Mouse (Mus musculus): Measurements from ENCODE around the gene Myf5. TPM values are rescaled to one million over a fixed set of nuclear protein-coding genes. Genes with fewer than 3 reads are reported as not detected.

The Myf5 gene
- polyA plus RNA-seq, 1 experiment from 2014 or later = 22.1 TPM

GRCm38 (mm10) chr10:107496402-107496801 is 10.5 kb upstream of the Myf5 start:
- Histone ChIP-seq H3K36me3 (ENCODE audit: control insufficient read depth, insufficient read depth, low read length) (no peaks in the 10 kb centered on the region), H3K9me3 (ENCODE audit: control insufficient read depth, low read length) (no peaks in the 10 kb centered on the region), H3K27me3 (replicated peaks; ENCODE audit: control insufficient read depth, insufficient read depth, low read length) (no peaks in the 10 kb centered on the region), H3K4me2 (ENCODE audit: low read depth, low read length) (no peak overlapping the region), H3K4me3 (ENCODE audit: low read depth, low read length) (no peak overlapping the region), H3K27ac (replicated peaks; ENCODE audit: low read depth, low read length) (no peak overlapping the region), H3K4me1 (ENCODE audit: control insufficient read depth, insufficient read depth, low read length) (peaks cover 10% of the 10 kb centered on the region; the same call in 1 of the 2 replicates), H3K9ac (ENCODE audit: low read depth, low read length) (no peak overlapping the region)
- DNase-seq (ENCODE audit: low spot score) (no peak), ATAC-seq (ENCODE audit: low read depth) (no peak)
- 84% methylated on average over 1 of the region's 1 CpGs for WGBS

- H3K4me3 ChIP-seq (ENCODE audit: low read depth, low read length) = peak within 1 kb of the TSS; percentile 23; the same call in 1 of the 2 replicates
- H3K9me3 ChIP-seq (ENCODE audit: control insufficient read depth, low read length) = no peaks in the 10 kb centered on the region
- H3K36me3 ChIP-seq (ENCODE audit: control insufficient read depth, insufficient read depth, low read length) = no peaks in the 10 kb centered on the region
- no peak within 1 kb of the TSS for H3K27ac ChIP-seq (replicated peaks; ENCODE audit: low read depth, low read length)
- WGBS = 71% methylated on average over 6 of the region's 6 CpGs
- no peaks in the 10 kb centered on the region for H3K27me3 ChIP-seq (replicated peaks; ENCODE audit: control insufficient read depth, insufficient read depth, low read length)
- peaks cover 10% of the 10 kb centered on the region; the same call in 1 of the 2 replicates for H3K4me1 ChIP-seq (ENCODE audit: control insufficient read depth, insufficient read depth, low read length)
- no peak within 1 kb of the TSS for H3K9ac ChIP-seq (ENCODE audit: low read depth, low read length)
- no peak for DNase-seq (ENCODE audit: low spot score)
- H3K4me2 ChIP-seq (ENCODE audit: low read depth, low read length) = peak within 1 kb of the TSS; percentile 53
- no peak for ATAC-seq (ENCODE audit: low read depth)
Observed at GRCm38 (mm10) chr10:107494568-107494967, 8.6 kb upstream of the Myf5 start, which contains the start of gene Myf6. Myf6 (minus strand) TSS chr10:107494737.

- no peaks in the 10 kb centered on the region for H3K36me3 ChIP-seq (ENCODE audit: control insufficient read depth, insufficient read depth, low read length)
- no peak for DNase-seq (ENCODE audit: low spot score)
- H3K4me2 ChIP-seq (ENCODE audit: low read depth, low read length) = peak overlapping the region; percentile 53
- H3K27me3 ChIP-seq (replicated peaks; ENCODE audit: control insufficient read depth, insufficient read depth, low read length) = no peaks in the 10 kb centered on the region
- peak overlapping the region; percentile 45; the same call in 1 of the 2 replicates for H3K9ac ChIP-seq (ENCODE audit: low read depth, low read length)
- H3K4me1 ChIP-seq (ENCODE audit: control insufficient read depth, insufficient read depth, low read length) = peaks cover 10% of the 10 kb centered on the region; the same call in 1 of the 2 replicates
- peak overlapping the region; percentile 23 for H3K4me3 ChIP-seq (ENCODE audit: low read depth, low read length)
- no peak overlapping the region for H3K27ac ChIP-seq (replicated peaks; ENCODE audit: low read depth, low read length)
- WGBS = 37% methylated on average over 17 of the region's 20 CpGs
- ATAC-seq (ENCODE audit: low read depth) = peak; percentile 61
- no peaks in the 10 kb centered on the region for H3K9me3 ChIP-seq (ENCODE audit: control insufficient read depth, low read length)
Observed at GRCm38 (mm10) chr10:107493580-107494474, 7.9 kb upstream of the Myf5 start.

- no peaks in the 10 kb centered on the region for H3K9me3 ChIP-seq (ENCODE audit: control insufficient read depth, low read length)
- H3K36me3 ChIP-seq (ENCODE audit: control insufficient read depth, insufficient read depth, low read length) = no peaks in the 10 kb centered on the region
- 0 out of 2 replicates have a peak, but pooled peaks have one; percentile 10 for ATAC-seq (ENCODE audit: low read depth)
- no peak for DNase-seq (ENCODE audit: low spot score)
- H3K4me3 ChIP-seq (ENCODE audit: low read depth, low read length) = peak overlapping the region; percentile 23
- H3K4me2 ChIP-seq (ENCODE audit: low read depth, low read length) = peak overlapping the region; percentile 53
- 34% methylated on average over 18 of the region's 18 CpGs for WGBS
- H3K4me1 ChIP-seq (ENCODE audit: control insufficient read depth, insufficient read depth, low read length) = peaks cover 10% of the 10 kb centered on the region; the same call in 1 of the 2 replicates
- H3K27ac ChIP-seq (replicated peaks; ENCODE audit: low read depth, low read length) = no peak overlapping the region
- 0 out of 2 replicates have a peak, but pooled peaks cover under 1% of the 10 kb centered on the region for H3K27me3 ChIP-seq (replicated peaks; ENCODE audit: control insufficient read depth, insufficient read depth, low read length)
- peak overlapping the region; percentile 45 for H3K9ac ChIP-seq (ENCODE audit: low read depth, low read length)
Observed at GRCm38 (mm10) chr10:107492867-107493579, 7.1 kb upstream of the Myf5 start.

GRCm38 (mm10) chr10:107488654-107489315 is 2.9 kb upstream of the Myf5 start:
- ATAC-seq (ENCODE audit: low read depth) (peak; percentile 13; the same call in 1 of the 2 replicates), DNase-seq (ENCODE audit: low spot score) (no peak)
- WGBS = 20% methylated on average over 12 of the region's 12 CpGs
- no peaks in the 10 kb centered on the region for H3K36me3 ChIP-seq (ENCODE audit: control insufficient read depth, insufficient read depth, low read length)
- H3K9me3 ChIP-seq (ENCODE audit: control insufficient read depth, low read length) = no peaks in the 10 kb centered on the region
- H3K27me3 ChIP-seq (replicated peaks; ENCODE audit: control insufficient read depth, insufficient read depth, low read length) = peaks cover 7% of the 10 kb centered on the region; the same call in 1 of the 2 replicates
- peak overlapping the region; percentile 21; the same call in 1 of the 2 replicates for H3K4me2 ChIP-seq (ENCODE audit: low read depth, low read length)
- H3K4me1 ChIP-seq (ENCODE audit: control insufficient read depth, insufficient read depth, low read length) = peaks cover 7% of the 10 kb centered on the region; the same call in 1 of the 2 replicates
- H3K4me3 ChIP-seq (ENCODE audit: low read depth, low read length) = no peak overlapping the region
- H3K27ac ChIP-seq (replicated peaks; ENCODE audit: low read depth, low read length) = no peak overlapping the region
- H3K9ac ChIP-seq (ENCODE audit: low read depth, low read length) = no peak overlapping the region

GRCm38 (mm10) chr10:107486770-107487169 is 836 bp upstream of the Myf5 start:
- H3K9me3 ChIP-seq (ENCODE audit: control insufficient read depth, low read length) = no peaks in the 10 kb centered on the region
- peaks cover 7% of the 10 kb centered on the region; the same call in 1 of the 2 replicates for H3K27me3 ChIP-seq (replicated peaks; ENCODE audit: control insufficient read depth, insufficient read depth, low read length)
- H3K36me3 ChIP-seq (ENCODE audit: control insufficient read depth, insufficient read depth, low read length) = no peaks in the 10 kb centered on the region
- no peak overlapping the region for H3K27ac ChIP-seq (replicated peaks; ENCODE audit: low read depth, low read length)
- ATAC-seq (ENCODE audit: low read depth) (no peak), DNase-seq (ENCODE audit: low spot score) (peak; percentile 60)
- no peaks in the 10 kb centered on the region for H3K4me1 ChIP-seq (ENCODE audit: control insufficient read depth, insufficient read depth, low read length)
- H3K4me3 ChIP-seq (ENCODE audit: low read depth, low read length) = peak overlapping the region; percentile 11; the same call in 1 of the 2 replicates
- peak overlapping the region; percentile 33 for H3K4me2 ChIP-seq (ENCODE audit: low read depth, low read length)
- H3K9ac ChIP-seq (ENCODE audit: low read depth, low read length) = no peak overlapping the region
- WGBS = 32% methylated on average over 12 of the region's 12 CpGs

- WGBS = 30% methylated on average over 10 of the region's 10 CpGs
Observed at GRCm38 (mm10) chr10:107484050-107484449, 1.9 kb downstream of the Myf5 start.

GRCm38 (mm10) chr10:107473497-107473896 is 12.4 kb downstream of the Myf5 start:
- no peaks in the 10 kb centered on the region for H3K27me3 ChIP-seq (replicated peaks; ENCODE audit: control insufficient read depth, insufficient read depth, low read length)
- 52% methylated on average over 2 of the region's 2 CpGs for WGBS
- DNase-seq (ENCODE audit: low spot score) (no peak), ATAC-seq (ENCODE audit: low read depth) (no peak)
- no peak overlapping the region for H3K9ac ChIP-seq (ENCODE audit: low read depth, low read length)
- no peak overlapping the region for H3K4me3 ChIP-seq (ENCODE audit: low read depth, low read length)
- H3K9me3 ChIP-seq (ENCODE audit: control insufficient read depth, low read length) = no peaks in the 10 kb centered on the region
- no peak overlapping the region for H3K4me2 ChIP-seq (ENCODE audit: low read depth, low read length)
- H3K4me1 ChIP-seq (ENCODE audit: control insufficient read depth, insufficient read depth, low read length) = no peaks in the 10 kb centered on the region
- no peak overlapping the region for H3K27ac ChIP-seq (replicated peaks; ENCODE audit: low read depth, low read length)
- H3K36me3 ChIP-seq (ENCODE audit: control insufficient read depth, insufficient read depth, low read length) = no peaks in the 10 kb centered on the region

More at GRCm38 (mm10) chr10:107484050-107484449, 1.9 kb downstream of the Myf5 start:
- H3K27ac ChIP-seq (replicated peaks; ENCODE audit: low read depth, low read length) = no peak overlapping the region
- peaks cover 7% of the 10 kb centered on the region; the same call in 1 of the 2 replicates for H3K27me3 ChIP-seq (replicated peaks; ENCODE audit: control insufficient read depth, insufficient read depth, low read length)
- H3K9me3 ChIP-seq (ENCODE audit: control insufficient read depth, low read length) = no peaks in the 10 kb centered on the region
- DNase-seq (ENCODE audit: low spot score) = no peak
- no peaks in the 10 kb centered on the region for H3K4me1 ChIP-seq (ENCODE audit: control insufficient read depth, insufficient read depth, low read length)
- peak overlapping the region; percentile 45 for H3K9ac ChIP-seq (ENCODE audit: low read depth, low read length)
- H3K36me3 ChIP-seq (ENCODE audit: control insufficient read depth, insufficient read depth, low read length) = no peaks in the 10 kb centered on the region
- H3K4me3 ChIP-seq (ENCODE audit: low read depth, low read length) = peak overlapping the region; percentile 27
- peak overlapping the region; percentile 52 for H3K4me2 ChIP-seq (ENCODE audit: low read depth, low read length)
- no peak for ATAC-seq (ENCODE audit: low read depth)

Data from embryonic facial prominence, embryonic 14.5 days (tissue).